Mouse (Mus musculus) E14TG2a.4 (cell line): ENCODE measurements around the gene Tmcc1.

ENCODE experiments used
- H3K27me3 ChIP-seq: 2 replicates; pipeline ENCODE4 v1.6.1; 2014; ENCODE audit warnings: low read length, control low read depth; ENCODE audit not compliant: insufficient read depth
- H3K36me3 ChIP-seq: 2 replicates; pipeline ENCODE4 v1.6.1; 2014; ENCODE audit warnings: low read length, control low read depth; ENCODE audit not compliant: insufficient read depth
- H3K4me1 ChIP-seq: replicated peaks from 2 replicates; pipeline ENCODE4 v1.6.1; 2014; ENCODE audit warnings: low read depth, low read length, control low read depth
- H3K4me3 ChIP-seq: replicated peaks from 2 replicates; pipeline ENCODE4 v1.5.1; 2014; ENCODE audit warnings: mild to moderate bottlenecking, low read length
- H3K9me3 ChIP-seq: 2 replicates; pipeline ENCODE4 v1.6.1; 2014; ENCODE audit warnings: low read length, control low read depth
- CTCF ChIP-seq: conservative IDR thresholded peaks from 2 replicates; pipeline ENCODE4 v1.5.1; 2014; ENCODE audit warnings: low read length
- NANOG ChIP-seq: IDR thresholded peaks from 2 replicates; pipeline ENCODE4 v1.6.1; 2014; ENCODE audit warnings: borderline replicate concordance, low read length, mixed read lengths
- POU5F1 ChIP-seq: IDR thresholded peaks from 2 replicates; pipeline ENCODE4 v1.6.1; 2014; ENCODE audit warnings: low read length, borderline replicate concordance

Tmcc1 gene

DNA sequence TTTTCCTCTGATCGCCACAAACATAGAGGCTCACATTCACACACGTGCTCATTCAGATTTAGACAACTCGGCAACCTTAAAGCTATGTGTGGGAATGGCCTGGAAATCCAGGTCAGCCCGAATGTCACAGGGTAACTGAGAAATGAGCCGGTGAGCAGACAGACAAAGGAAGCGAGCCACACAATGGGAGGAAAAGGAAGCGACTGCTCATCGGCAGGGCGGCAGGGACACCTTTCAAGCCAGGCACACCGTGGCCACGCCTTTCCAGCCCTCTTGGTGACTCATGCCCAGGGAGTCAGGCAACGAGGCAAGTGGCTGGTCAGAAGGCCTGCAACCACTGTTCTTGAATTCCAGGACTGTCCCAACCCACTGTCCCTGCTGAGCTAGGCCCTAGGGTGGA, 183.9 kb downstream of the Tmcc1 start:
- peaks cover 25% of the 10 kb centered on the region for H3K27me3 ChIP-seq
- H3K36me3 ChIP-seq = no peaks in the 10 kb centered on the region
- H3K4me3 ChIP-seq = no peak overlapping the region
- TF ChIP-seq NANOG (no peak), CTCF (no peak), POU5F1 (no peak)
- H3K9me3 ChIP-seq = no peaks in the 10 kb centered on the region
- peaks cover 43% of the 10 kb centered on the region for H3K4me1 ChIP-seq

DNA sequence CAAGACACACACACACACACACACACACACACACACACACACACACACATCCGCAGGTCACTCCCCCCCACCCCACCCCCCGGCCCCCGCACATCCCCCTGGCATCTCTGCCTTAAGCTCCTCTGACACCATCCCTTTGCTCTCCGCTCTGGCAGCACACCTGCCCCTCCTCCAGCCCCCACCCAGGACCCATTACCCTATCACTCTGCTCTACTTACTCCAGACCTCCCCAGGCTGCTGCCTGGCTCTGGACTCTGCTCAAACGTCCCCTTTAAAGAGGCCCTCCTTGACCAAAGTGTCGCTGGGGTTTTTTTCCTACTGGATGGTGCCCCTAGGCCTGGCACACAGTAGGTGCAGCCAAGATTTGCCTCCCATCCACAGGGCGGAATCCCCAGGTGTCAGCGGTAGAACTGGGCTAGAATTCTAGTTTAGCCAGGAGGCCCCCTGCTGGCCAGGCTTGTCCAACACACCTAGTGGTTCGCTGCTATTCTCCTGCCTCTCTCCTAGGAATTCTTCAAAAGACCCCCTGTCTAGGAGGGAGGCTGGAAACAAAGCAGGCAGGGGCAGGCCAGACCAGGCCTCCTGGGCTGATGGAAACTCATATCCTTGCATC, 185.6 kb downstream of the Tmcc1 start:
- H3K27me3 ChIP-seq = peaks cover 40% of the 10 kb centered on the region
- H3K4me1 ChIP-seq = peaks cover 31% of the 10 kb centered on the region
- no peaks in the 10 kb centered on the region for H3K9me3 ChIP-seq
- H3K36me3 ChIP-seq = no peaks in the 10 kb centered on the region
- TF ChIP-seq CTCF (peak; percentile 63), NANOG (no peak)
- H3K4me3 ChIP-seq = no peak overlapping the region

DNA sequence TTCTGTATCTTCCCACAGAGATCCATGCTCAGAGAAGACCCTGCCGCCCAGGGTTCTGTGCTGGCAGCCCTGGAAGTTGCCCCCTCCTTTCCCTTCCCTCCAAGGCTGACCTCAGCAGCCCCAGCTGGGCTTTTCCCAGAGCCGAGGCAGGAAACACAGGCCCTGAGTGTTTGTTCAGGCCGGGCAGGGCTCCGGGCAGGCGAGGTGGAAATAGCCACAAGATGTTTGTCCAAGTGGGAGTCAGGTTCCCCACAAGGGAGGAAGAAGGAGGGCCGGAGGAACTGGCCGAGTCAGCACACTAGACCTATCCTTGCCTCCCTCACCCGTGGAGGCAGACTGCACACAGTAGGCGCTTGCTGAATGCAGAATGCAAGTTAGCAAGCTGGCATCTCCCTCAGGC, 186.6 kb downstream of the Tmcc1 start:
- peak overlapping the region; percentile 32; the same call in 1 of the 2 replicates for H3K4me3 ChIP-seq
- no peak for TF ChIP-seq CTCF
- no peak for TF ChIP-seq NANOG
- no peak for TF ChIP-seq POU5F1
- H3K9me3 ChIP-seq = no peaks in the 10 kb centered on the region
- no peaks in the 10 kb centered on the region for H3K36me3 ChIP-seq
- H3K27me3 ChIP-seq = peaks cover 49% of the 10 kb centered on the region
- peaks cover 29% of the 10 kb centered on the region for H3K4me1 ChIP-seq

DNA sequence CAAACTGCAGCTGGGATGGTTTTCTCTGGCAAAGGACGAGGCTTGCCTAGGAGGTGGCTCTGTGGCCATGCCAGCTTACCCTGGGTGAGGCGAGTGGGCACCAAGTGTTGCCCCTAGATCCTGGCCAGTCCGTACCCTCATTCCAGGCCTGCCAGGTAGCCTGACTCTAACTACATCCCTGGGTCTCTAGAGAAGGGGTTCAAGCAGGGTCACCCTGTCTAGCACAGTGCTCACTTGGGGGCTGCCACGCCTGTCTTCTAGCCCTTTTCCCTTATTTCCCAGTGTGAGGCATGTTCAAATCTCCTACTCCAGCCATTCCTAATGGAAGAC, 187.4 kb downstream of the Tmcc1 start:
- TF ChIP-seq POU5F1 (no peak), CTCF (no peak), NANOG (no peak)
- peaks cover 29% of the 10 kb centered on the region for H3K4me1 ChIP-seq
- peaks cover 51% of the 10 kb centered on the region for H3K27me3 ChIP-seq
- H3K9me3 ChIP-seq = no peaks in the 10 kb centered on the region
- H3K4me3 ChIP-seq = no peak overlapping the region
- H3K36me3 ChIP-seq = no peaks in the 10 kb centered on the region

DNA sequence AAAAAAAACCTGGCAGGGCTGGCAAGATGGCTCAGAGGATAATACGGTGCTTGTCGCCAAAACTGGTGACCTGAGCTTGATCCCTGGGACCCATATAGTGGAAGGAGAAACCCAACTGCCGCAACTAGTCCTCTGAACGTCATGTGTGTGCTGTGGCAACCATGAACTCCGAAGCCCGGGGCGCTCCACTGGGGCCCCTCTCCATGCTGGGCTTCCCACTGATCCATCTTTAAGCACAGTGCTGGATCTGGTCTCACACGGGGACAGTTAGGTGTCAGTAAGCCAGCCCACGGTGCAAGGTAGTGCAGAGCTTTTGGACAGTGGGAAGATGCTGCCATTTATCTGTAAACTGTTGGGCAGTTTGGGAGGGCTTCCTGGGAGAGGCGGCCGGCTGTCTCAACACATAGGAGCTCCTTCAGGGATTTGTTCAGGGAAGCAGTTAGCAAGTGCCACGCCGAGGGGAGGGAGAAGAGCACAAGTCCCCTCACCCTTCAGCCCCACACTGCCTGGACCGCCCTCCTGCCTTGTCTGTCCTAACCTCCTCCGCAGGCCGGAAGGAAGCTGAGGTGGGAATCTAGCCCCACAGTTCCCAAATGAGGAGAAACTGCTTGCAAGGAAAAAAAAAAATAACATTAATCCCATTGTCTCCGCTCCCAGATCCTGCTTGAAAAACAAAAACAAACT, 187.9 kb downstream of the Tmcc1 start:
- Histone ChIP-seq H3K9me3 (no peaks in the 10 kb centered on the region), H3K36me3 (no peaks in the 10 kb centered on the region), H3K4me3 (no peak overlapping the region), H3K27me3 (peaks cover 53% of the 10 kb centered on the region), H3K4me1 (peaks cover 29% of the 10 kb centered on the region)
- TF ChIP-seq CTCF (no peak), POU5F1 (no peak), NANOG (no peak)

DNA sequence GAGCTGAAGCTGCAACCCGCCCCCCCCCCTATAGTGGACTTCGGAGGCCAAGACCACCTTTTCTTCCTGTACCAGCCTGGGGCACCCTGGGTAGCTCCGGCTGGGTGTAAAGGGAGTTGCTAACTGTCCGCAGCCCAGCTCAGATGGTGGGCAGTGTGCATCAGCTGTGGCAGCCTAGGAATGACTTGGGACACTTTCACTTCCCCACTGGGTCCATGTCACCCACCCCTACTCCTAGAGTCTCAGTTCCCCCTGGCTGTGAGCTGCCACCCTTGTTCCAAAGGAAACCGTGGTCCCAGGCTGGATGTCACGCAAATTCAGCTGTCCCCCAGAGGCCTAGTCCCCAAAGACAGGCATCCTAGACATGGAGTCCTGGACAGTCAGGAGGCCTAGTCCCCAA, 188.6 kb downstream of the Tmcc1 start:
- peaks cover 53% of the 10 kb centered on the region for H3K27me3 ChIP-seq
- no peaks in the 10 kb centered on the region for H3K36me3 ChIP-seq
- no peak overlapping the region for H3K4me3 ChIP-seq
- no peak for TF ChIP-seq NANOG
- TF ChIP-seq POU5F1 = no peak
- no peak for TF ChIP-seq CTCF
- peaks cover 29% of the 10 kb centered on the region for H3K4me1 ChIP-seq
- no peaks in the 10 kb centered on the region for H3K9me3 ChIP-seq

DNA sequence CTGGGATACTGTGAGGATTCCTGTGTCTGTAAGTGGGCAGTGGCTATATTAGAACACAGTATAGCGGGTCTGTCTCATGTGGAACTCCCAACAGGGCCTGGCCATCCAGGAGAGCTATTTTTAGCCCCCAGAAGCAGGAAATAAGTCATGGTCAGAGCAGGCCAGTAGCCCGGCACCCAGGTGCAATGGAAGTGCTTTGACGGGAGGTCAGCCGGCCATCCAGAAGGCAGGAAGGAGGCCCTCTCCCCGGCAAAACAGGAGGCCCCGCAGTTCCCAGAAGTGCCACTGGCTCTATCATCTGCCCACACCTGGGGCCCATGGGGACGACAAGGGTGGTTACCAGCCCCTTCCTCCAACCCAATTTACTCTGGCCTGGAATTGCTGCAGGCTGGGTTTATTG, 189.2 kb downstream of the Tmcc1 start:
- no peaks in the 10 kb centered on the region for H3K9me3 ChIP-seq
- H3K36me3 ChIP-seq = no peaks in the 10 kb centered on the region
- H3K4me3 ChIP-seq = no peak overlapping the region
- peaks cover 29% of the 10 kb centered on the region for H3K4me1 ChIP-seq
- H3K27me3 ChIP-seq = peaks cover 50% of the 10 kb centered on the region
- TF ChIP-seq NANOG (no peak), POU5F1 (no peak), CTCF (no peak)

DNA sequence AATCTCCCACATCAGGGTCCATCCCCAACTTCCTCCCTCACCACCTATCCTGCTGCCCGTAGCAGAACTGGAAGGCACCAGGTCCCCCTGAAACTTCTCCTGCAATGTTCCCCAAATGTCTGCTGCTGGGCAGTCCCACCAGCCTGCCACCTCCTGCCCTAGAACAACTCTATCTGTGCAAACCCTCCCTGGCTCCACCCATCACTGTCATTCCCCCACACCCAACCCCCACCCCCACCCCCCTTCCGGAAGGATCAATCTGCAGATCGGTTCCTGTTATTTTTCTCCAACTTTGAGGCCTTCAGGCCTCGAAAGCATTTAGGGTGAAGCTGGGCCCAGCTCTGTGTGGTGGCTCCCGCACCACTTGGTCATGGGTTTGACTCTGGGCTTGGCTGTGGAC, 189.8 kb downstream of the Tmcc1 start:
- no peaks in the 10 kb centered on the region for H3K36me3 ChIP-seq
- H3K4me3 ChIP-seq = no peak overlapping the region
- peaks cover 50% of the 10 kb centered on the region for H3K27me3 ChIP-seq
- H3K9me3 ChIP-seq = no peaks in the 10 kb centered on the region
- TF ChIP-seq CTCF = no peak
- TF ChIP-seq NANOG = no peak
- peaks cover 34% of the 10 kb centered on the region for H3K4me1 ChIP-seq

DNA sequence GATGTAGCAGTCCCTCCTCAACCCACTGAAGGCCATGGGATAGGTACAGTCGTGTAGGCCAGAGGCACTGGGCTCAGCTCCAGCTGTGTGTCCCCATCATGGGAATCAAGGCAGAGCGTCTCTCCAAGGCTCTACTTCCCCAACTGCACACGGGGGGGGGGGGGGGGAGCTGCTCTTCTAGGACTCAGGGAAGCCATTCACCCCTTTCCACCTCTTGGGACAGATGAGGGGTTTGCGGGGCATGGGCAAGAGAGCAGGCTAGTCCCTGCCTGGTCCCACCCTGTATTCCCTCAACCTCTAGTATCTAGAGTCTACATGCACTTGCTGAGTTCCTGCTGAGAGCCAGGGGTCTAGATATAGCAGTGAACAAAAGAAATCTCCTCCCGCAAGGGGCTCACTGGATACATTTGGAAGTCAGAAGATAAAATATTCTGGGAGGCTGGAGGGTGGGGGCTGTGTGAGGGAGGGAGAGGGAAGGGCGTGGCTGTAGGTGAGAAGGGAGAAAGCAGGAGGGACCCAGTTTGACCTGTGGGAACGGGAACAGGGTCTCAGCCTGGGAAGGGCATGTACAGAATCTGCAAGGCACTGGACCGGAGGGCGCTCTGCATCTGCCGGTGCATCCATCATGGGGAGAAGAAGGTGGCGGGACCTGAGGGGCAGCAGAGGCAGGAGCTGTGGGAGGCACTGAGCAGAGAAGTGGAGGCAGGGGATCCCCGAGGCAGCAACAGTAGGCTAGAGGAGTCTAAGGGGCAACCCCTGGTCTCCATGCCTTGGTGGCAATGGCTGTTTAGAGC, 190.8 kb downstream of the Tmcc1 start:
- Histone ChIP-seq H3K4me3 (no peak overlapping the region), H3K4me1 (peaks cover 35% of the 10 kb centered on the region), H3K36me3 (no peaks in the 10 kb centered on the region), H3K9me3 (no peaks in the 10 kb centered on the region), H3K27me3 (peaks cover 56% of the 10 kb centered on the region)
- TF ChIP-seq CTCF (no peak), POU5F1 (no peak)

DNA sequence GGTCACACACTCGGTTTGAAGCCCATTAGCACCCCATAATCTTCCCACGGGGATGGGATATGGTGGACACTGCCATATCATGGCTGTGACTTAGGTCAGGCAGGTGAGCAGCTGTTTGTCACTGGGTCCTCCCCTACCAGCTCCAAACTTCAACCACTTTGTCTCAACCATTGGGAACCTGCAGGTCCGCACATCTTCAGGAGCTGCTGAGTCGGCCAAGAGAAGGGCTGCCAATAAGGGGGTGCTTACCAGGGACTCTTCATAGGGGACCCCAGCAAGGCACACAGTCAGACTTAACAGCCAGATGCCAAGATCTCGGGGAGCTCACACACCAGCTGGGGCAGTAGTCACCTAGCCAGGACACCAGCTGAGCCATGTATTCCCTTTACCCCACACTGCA, 192.4 kb downstream of the Tmcc1 start:
- H3K36me3 ChIP-seq = no peaks in the 10 kb centered on the region
- H3K4me1 ChIP-seq = peaks cover 27% of the 10 kb centered on the region
- no peaks in the 10 kb centered on the region for H3K9me3 ChIP-seq
- H3K27me3 ChIP-seq = peaks cover 59% of the 10 kb centered on the region
- no peak overlapping the region for H3K4me3 ChIP-seq
- no peak for TF ChIP-seq NANOG
- TF ChIP-seq POU5F1 = no peak
- TF ChIP-seq CTCF = no peak
